Mouse (Mus musculus) adrenal gland, postnatal 25 days (tissue): ENCODE measurements around the gene Tfpt. TPM values are rescaled to one million over a fixed set of nuclear protein-coding genes. Genes with fewer than 3 reads are reported as not detected.
"Not testable (repeated sequence)": the region's sequence is repeated elsewhere in the genome, so short reads cannot be mapped to it uniquely, and the experiment has no call there.

ENCODE experiments used
- DNase-seq: peaks from one replicate; pipeline ENCODE4 v3.0.0; 2021; ENCODE audit warnings: mixed read lengths
- total RNA-seq: library from RNA; stranded (reverse); gene quantifications from 2 replicates; pipeline ENCODE4 v1.2.3, GENCODE M21; 2021

Tfpt gene
- total RNA-seq, 1 experiment from 2014 or later, result 22.8 TPM

DNA sequence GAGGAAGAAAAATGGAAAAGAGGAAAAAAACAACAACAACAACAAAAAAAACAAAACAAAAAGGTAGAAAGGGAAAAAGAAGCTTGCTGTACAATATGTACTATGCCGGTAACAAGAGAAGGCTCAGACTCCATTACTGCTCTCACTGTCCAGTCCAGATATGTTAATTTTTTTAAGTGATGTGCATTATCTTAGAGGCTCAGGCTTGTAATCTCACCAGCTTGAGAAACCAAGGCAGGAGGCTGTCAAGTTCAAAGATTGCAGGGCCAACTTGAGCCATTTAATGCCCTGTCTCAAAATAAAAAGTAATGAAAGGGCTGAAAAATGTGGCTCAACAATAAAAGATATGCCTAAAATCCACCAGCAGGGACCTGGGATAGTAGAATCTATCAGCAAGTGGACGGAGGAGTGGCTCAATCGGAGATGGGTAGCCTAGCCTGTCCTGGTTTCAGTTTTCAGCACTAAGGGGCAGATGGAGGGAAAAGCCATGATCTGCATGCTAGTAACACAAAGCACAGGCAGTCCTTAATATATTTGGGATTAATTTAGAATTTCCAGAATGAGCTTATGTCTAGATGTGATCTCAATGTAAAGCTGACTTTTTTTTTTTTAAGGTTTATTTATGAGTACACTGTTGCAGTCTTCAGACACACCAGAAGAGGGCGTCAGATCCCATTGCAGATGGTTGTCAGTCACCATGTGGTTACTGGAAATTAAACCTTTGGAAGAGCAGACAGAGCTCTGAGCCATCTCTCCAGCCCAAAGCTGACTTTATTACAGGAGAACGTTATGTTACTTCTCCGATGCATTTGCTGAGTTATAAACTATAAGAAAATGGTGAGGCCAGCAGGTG is 13.1 kb downstream of the Tfpt start:
- DNase-seq, result no peak

DNA sequence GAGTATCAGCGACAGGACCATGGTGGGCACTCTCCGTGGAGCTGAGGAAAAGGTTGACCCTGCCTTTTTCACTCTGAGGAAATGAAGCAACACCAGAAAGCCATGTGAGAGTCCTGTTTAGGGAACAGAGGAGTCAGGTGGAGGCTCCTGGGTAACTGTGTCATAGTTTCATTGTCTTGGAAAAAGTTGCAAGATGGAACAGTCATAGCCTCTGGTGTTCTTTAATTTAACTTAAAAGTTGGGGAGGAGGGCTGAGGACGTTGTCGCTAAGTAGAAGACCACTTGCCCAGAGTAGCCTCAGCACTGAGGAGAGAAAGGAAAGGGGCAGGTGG is 13.7 kb downstream of the Tfpt start, which contains the start of gene Oscar:
Gene Oscar, minus strand, starts transcription at position 101 of the 332 bp plus-strand sequence.
- no peak for DNase-seq

DNA sequence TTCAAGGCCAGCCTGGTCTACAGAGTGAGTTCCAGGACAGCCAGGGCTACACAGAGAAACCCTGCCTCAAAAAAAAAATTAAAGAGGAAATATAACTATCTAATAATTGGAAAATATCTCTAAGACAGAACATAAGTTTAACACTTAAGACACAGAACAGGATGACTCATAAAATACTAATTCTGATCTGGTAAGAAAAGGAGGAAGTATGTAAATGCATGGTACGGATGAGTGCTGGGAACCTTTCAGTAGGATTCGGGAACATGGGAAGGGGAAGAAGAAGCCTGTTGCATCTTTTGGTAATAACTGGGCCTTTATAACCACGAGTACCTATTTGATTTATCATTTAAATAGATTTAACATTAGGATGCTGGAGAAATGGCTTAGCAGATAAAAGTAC is 15.7 kb downstream of the Tfpt start:
- no peak for DNase-seq

DNA sequence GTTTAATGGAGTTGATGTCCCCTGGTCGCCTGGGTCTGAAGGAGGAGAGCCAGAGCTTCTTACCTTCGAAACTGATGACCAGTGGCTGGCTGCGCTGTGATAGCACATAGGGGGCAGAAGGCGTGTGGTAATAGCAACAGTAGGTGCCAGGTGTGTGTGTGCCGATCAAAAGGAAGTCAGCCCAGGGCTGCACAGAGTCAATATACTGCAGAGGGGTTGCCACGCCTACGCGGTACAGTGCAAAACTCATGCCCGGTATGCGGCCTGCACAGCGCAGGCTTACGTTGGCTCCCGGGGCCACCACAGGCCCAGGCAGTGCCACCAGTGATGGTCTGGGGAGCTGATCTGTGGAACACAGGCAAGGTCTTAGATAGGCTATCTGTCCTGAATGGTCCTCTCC is 18.7 kb downstream of the Tfpt start:
- no peak for DNase-seq

DNA sequence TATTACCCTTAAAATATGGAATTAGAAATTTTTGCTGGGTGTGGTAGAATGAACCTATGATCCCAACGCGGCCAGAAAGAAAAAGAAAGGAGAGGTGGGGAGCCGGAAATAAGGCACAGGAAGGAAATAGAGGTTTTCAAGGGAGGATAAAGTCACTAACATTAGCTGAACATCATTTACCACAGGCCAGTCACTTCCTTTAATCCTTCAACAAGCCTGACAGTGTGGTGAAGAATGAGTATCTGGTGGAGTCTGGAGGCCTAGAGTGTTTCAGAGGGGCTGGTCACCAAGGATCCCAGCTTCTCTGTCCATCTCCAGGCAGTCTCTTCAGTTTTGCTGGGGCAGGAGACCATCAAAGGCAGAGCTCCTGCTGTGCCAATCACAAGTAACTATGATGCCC is 19.3 kb downstream of the Tfpt start:
- DNase-seq, result no peak

DNA sequence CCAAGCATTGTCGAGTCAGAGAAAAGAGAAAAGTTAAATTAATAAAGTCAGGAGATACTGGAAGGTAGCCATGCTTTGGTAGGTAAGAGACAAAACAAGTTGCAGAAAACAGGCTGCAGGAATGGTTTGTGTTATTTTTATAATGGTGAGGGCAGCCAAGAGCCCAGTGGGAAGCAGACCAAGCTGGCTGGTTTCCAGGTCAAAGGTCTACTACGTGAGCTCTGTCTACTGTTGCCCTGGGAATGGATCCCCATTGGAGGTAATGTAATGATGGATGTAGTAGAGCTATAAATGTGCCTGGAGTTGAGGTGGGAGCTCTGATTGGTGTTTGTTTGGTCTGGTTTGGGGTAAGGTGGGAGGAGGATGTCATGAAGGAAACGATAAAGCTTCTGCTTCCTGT is 20.6 kb downstream of the Tfpt start:
- DNase-seq, result peak; percentile 57

DNA sequence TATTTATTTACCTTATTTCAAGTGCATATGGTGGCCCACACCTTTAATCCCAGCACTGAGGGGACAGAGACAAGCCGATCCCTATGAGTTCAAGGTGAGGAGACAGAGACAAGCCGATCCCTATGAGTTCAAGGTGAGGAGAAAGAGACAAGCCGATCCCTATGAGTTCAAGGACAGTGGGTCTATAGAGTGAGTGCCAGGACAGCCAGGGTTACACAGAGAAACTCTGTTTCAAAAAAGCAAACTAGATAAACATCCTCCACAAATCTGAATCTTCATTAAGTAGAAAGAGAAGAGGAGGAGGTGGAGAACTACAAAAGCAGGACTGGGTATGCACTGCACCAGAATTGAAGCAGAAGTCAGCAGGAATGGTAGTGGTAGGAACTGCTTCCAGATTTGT is 21.1 kb downstream of the Tfpt start:
- no peak for DNase-seq

DNA sequence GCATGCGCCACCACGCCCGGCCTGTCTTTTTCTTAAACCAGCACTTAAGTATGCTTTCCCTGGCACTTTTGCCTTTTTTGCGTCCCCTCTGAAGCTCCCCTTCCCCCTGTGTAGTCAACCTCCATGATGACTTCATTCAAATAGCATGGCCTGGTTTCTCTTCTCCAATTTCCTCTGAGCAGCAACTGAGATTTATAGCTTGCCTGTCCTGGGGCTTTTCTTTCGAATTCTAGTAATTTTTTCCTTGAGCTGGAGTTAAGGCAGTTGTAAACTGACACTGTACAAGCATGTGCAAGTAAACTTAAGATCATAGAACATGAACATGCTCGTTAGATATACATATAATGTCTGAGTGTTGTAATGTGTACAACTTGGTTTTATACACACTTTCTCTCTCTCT is 22.3 kb downstream of the Tfpt start:
- no peak for DNase-seq

DNA sequence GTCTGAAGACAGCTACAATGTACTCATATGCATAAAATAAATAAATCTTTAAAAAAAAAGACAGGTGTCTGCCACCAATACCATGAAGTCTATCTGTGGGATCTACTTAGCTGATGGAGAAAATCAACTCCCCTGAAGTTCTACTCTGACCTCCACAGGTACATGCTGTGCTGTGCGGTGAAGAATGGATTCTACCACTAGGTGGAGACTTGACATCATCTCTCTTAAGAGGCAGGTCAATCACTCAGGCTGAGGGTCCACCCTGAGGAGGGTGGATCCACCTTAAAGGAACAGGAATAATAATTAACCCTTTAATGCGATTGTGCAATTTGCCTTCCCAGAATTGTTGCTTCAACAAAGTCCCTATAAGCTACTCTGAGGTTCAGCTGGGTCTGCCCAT is 22.9 kb downstream of the Tfpt start:
- no peak for DNase-seq

DNA sequence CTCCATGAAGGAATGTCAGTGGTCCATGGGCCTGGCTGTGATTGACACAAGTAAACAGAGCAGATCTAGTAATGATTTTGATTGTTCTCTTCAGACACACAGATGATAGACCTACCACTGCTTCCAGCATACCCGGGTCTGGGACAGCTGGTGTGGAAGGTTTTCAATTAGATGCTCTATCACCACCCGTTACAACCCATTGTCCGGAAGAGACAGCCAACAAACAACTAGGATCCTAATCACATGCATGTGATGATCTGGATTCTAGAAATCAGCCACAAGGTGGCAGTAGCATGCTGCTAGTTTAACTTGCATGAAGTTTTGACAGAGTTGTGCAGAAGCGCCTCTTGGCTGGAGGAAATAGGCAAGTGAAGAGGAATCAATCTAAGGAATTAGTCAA is 28.6 kb downstream of the Tfpt start:
- DNase-seq, result peak; percentile 57

DNA sequence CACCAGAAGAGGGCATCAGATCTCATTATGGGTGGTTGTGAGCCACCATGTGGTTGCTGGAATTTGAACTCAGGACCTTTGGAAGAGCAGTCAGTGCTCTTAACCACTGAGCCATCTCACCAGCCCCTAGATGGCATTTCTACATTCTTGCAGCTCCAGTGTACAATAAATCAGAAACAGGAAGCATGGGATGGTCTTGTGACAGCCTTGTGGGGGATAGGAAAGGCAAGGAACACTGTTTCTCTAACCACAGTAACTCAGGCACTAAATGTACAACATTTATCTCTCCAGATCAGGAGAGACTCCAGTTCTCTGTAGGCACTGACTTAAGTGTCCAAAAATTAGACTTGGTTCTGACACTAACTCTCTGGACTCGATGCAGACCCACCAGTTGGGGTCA is 32.0 kb downstream of the Tfpt start:
- DNase-seq, result not testable (repeated sequence)

DNA sequence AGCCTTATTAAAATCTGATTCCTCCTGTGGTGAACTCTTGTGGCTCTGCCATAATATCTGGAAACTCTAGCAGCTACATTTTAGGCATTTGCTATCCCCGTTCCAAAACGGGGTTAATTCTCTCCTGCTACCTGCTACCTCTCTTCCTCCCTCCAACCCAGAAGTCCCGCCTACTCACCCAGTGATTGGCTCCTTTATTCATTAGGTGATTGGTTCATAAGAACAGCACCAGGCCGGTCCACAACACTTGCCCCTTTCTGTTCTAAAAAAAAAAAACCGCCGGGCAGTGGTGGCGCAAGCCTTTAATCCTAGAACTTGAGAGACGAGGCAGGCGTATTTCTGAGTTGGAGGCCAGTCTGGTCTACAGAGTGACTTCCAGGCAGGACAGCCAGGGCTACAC is 34.6 kb downstream of the Tfpt start:
- no peak for DNase-seq

DNA sequence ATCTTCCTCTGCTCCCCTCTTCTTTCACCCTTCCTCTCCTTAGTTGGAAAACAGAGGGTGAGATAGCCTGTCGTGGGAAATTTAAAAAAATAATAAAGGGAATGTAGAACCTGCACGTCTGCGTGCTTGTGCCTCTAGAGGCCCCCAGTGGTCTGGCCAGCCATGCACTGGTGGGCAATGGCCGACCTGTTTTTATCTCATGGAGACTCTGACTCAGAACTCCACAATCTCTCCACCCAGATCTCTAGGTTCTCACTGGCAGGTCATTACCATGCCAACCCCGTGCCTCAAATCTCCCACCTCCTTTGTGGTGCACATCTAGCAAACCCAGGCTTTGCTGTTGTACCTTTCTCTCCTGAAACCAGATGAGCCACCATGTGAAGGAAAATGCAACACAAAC is 35.0 kb downstream of the Tfpt start:
- no peak for DNase-seq

DNA sequence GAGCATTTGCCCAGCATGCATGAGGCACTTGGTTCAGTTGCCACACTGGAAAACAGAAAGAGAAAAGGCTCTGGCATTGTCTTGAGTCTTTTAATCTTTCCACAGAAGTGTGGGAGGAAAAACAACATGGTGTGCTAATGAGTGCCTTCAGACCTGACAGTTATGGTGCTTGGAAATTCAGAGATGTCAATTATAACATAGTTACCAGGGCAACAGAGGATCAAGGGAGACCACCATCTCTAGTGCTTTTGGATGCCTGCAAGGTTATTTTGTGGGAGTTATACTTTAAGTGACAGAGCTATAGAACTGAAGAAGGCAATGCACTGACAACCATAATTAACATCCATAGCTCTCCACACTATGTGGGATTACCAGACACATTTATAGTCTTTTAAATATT is 35.9 kb downstream of the Tfpt start:
- DNase-seq, result no peak

DNA sequence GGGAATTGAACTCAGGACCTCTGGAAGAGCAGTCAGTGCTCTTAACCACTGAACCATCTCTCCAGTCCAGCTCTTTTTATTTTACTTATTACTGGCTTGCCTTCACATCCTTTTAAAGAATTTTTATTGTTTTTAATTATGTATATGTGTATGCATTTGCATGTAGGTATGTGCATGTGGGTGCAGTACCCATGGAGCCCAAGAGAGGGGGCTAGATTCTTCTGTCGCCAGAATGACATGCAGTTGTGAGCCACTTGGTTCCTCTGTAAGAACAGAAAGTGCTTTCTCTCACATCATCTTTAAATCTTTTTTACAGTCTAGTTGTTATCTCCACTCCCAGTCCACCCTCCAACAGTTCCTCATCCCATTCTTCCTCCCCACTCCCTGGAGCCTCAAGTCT is 38.2 kb downstream of the Tfpt start:
- no peak for DNase-seq

DNA sequence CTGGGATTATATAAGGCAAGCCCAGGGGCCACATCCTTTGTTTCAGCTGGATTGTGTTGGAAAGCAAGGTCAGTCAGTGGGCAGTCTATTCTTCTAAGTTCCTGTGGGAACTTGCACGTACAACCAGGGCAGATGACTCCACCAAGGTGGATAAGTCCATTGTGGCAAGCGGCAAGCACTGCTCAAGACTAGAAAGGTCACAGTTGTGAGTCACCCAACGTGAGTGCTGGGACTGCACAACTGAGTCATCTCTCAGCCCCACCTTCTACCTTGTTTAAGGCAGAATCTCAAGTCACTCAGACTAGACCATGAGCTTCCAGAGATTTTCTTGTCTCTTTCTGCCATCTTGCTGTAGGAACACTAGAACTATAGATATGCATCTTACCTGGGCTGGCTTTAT is 39.2 kb downstream of the Tfpt start:
- DNase-seq, result peak; percentile 23

DNA sequence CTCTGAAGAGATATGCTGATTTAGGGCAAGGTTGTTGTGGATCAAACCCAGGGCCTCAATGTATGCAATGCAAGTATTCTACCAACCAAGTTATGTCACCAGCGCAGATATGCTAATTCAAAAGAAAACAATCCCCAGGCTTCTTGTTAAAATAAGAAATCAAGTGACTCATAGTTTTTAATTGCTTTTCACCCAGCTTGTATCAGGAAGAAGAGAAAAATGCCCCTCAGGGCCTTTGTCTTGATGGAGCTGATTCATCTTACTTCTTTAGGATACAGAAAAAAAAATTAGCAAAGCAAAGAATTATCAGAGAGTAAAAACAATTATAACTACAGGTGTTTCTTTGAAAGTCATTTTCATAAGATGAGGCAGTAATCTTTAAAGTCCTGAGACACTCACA is 42.4 kb downstream of the Tfpt start:
- DNase-seq, result no peak

DNA sequence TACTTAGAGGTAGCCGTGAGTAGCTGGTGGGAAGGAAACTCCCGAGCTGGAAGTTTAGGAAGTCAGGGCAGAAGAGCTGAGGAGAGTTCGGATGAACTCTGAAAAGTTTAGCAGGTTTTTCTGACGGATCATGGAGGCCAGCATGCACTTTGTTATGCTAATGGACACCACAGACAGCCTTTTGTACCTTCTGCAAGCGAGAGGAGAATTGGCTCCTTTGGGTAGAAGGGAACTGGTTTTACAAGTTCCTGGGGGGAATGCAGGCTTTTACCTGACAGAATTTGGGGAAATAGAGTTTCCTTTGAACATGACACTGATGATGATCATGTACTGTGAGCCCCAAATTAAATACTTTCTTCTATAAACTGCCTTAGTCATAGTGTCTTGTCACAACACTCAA is 43.5 kb downstream of the Tfpt start:
- DNase-seq, result no peak

DNA sequence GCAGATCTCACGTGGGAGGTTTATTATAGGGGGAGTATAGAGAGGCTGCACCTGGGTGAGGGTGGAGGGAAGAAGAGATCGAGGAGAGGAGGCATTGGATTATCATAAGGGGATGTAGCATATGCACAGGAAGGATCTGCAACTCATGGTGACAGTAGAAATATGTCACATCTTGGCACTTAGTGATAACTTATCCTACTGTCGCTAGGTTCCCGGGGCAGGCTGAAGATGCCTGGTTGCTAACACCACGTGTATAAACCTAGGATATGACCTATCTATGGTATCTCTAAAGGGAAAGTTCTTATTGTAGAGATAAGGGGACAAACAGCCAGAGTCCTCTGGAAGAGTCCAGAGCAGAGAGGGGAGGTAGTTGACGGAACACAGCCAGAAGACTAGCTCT is 44.0 kb downstream of the Tfpt start:
- no peak for DNase-seq

DNA sequence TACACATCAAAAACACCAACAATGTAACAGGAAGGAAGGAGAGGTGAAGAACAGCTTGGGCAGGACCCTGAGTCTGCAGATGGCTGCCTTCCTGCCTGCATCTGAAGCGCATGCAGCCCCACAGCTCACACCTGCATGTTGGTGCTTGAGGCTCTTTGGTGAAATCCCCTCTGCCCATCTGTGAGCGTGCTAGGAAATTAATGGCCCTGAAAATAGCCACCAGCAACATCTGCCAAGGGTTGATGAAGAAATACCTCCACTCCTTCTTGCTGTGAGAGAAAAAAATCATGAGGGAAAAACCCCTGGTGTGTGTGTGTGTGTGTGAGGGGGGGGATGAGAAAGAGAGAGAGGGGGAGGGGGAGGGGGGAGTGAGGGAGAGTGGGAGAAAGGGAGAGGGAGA is 49.7 kb downstream of the Tfpt start:
- no peak for DNase-seq

DNA sequence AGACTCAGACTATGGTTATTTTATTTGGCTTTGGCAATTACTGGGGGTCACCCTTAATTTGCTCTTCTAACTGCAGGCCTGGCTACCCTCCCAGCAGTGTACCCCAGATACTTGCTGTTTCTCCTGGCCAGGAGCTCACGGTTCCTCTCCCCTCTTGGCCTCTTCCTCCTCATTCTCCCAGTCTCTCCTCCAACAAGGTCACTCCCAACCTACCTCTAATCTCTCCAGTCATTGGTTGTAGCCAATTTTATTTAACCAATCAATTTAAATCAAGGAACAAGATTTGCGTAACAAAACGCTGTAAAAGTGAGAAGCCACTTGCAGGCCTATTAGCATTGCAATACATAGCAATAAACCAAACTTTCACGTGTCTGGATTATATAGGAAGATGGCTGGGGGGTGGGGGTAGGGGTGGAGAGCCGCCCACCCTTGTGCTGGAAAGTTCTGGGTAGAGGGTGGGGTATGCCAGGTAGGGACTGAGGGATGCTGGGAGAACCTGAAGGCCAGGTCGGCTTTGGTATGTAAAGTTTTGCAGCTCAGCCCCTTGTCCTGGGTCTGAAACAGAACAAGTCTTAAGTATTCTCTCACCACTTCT is 50.7 kb downstream of the Tfpt start:
- DNase-seq, result no peak

DNA sequence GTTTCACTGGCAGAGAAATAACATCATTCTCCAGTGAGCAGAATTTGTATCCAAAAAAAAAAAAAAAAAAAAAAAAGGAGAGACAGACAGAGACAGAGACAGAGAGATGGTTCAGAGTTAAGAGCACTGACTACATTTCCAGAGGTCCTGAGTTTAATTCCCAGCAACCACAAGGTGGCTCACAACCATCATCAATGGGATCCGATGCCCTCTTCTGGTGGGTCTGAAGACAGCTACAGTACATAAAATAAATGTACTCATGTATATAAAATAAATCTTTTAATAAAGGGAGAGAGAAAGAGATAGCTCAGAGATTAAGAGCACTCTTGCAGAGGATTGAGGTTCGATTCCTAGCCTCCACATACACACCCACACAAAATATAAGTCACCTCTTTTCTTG is 51.5 kb downstream of the Tfpt start:
- DNase-seq, result no peak

DNA sequence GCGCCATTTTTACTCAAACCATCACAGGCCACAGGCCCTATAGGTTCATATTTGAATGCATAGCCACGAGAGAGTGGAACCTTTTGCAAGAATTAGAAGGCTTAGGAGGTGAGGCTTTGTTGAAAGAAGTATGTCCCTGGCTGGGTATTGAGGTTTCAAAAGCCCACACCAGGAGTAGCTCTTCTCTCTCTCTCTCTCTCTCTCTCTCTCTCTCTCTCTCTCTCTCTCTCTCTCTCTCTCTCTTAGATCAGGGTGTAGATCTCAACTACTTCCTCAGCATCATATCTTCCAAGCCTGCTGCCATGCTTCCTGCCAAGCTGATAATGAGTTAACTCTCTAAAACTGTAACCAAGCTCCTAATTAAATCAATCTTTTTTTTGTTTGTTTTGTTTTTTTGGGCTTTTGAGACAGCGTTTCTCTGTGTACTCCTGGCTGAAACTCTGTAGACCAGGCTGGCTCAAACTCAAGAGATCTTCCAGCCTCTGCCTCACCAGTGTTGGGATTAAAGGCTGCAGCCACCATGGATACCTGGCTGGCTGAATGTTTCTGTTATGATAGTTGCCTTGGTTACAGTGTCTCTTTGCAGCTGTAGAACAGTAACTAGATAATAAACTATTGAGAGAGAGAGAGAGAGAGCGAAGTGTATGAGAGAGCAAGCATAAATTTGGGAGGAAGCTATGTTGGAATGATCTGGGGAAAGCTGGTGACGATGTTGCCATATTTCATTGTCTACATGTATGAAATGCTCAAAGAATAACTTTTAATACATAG is 53.2 kb downstream of the Tfpt start:
- DNase-seq, result no peak

DNA sequence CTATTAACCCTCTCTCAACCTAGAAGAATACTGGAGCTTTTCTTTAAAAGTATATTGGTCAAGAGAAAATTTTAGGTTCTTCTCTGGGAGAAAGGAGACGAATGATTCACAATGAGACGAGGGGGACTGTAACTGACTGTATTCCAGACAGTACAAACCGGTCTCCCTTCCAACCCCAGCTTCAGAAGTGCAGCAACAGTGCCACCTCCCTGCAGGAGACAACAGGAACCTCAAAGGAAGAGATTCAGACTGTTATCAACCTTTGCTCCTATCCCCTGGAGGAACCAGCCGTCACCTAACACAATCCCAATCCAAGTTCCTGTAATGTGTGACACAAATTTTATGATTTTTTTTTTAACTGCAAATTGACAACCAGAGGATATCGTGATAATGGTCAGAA is 55.5 kb downstream of the Tfpt start:
- DNase-seq, result peak; percentile 19
